Mouse (Mus musculus): ENCODE results near the gene Wwox.

DNA sequence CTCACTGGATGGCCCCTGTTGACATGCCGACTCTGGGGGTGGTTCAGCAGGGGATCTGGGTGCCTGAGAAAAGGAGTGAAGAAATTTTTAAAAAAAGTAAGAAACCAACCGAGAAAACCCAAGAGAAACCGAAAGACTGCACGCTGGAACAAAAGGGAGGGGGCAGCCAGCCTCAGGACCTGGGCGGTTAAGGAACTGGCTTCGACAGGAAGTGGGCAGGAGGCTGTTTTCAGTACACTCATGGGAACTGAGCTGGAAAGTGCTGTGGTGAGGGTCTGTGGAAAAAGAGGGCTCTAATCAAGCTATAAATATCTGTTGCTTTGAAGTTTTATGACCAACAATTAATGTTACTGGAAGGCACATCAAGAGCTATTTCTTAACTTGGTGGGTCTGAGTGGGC is 794.6 kb downstream of the Wwox start:
- TF ChIP-seq EP300 (IDR thresholded peaks at IDR 0.05): no peak
- TF ChIP-seq CTCF (IDR thresholded peaks at IDR 0.05): no peak

All from lung, postnatal 0 days (tissue).